Mouse (Mus musculus): ENCODE results near the gene Csrp1. TPM values are rescaled to one million over a fixed set of nuclear protein-coding genes. Genes with fewer than 3 reads are reported as not detected.
A peak's percentile ranks its signal among the peaks of the same experiment; 100 is the strongest.

Gene Csrp1
- polyA plus RNA-seq, 1 experiment, result 28.9 TPM

GRCm38 (mm10) chr1:135782816-135783215, 63.0 kb downstream of the Csrp1 start:
- H3K4me3 ChIP-seq (ENCODE audit: control insufficient read depth, low read depth, low read length), result no peak overlapping the region
- no peaks in the 10 kb centered on the region for H3K36me3 ChIP-seq (ENCODE audit: control insufficient read depth, insufficient read depth, low read length)
- TF ChIP-seq POLR2A (IDR thresholded peaks at IDR 0.05; ENCODE audit: control insufficient read depth, low read depth, low read length) (no peak), CTCF (IDR thresholded peaks at IDR 0.05; ENCODE audit: control insufficient read depth, insufficient read depth, insufficient replicate concordance, low read depth, low read length) (no peak)
- no peak overlapping the region for H3K27ac ChIP-seq (ENCODE audit: control insufficient read depth, insufficient read depth, low read depth, low read length)
- H3K4me1 ChIP-seq (ENCODE audit: control insufficient read depth, insufficient read depth, low read length), result peaks cover 16% of the 10 kb centered on the region
- no peaks in the 10 kb centered on the region for H3K27me3 ChIP-seq (ENCODE audit: control insufficient read depth, insufficient read depth, low read length)

- no peaks in the 10 kb centered on the region for H3K36me3 ChIP-seq (ENCODE audit: control insufficient read depth, insufficient read depth, low read length)
- no peak overlapping the region for H3K4me3 ChIP-seq (ENCODE audit: control insufficient read depth, low read depth, low read length)
- H3K27me3 ChIP-seq (ENCODE audit: control insufficient read depth, insufficient read depth, low read length), result no peaks in the 10 kb centered on the region
- no peak overlapping the region for H3K27ac ChIP-seq (ENCODE audit: control insufficient read depth, insufficient read depth, low read depth, low read length)
- peak; percentile 57; the same call in 1 of the 2 replicates for TF ChIP-seq CTCF (IDR thresholded peaks at IDR 0.05; ENCODE audit: control insufficient read depth, insufficient read depth, insufficient replicate concordance, low read depth, low read length)
- no peak for TF ChIP-seq POLR2A (IDR thresholded peaks at IDR 0.05; ENCODE audit: control insufficient read depth, low read depth, low read length)
- peaks cover 2% of the 10 kb centered on the region for H3K4me1 ChIP-seq (ENCODE audit: control insufficient read depth, insufficient read depth, low read length)
Observed at GRCm38 (mm10) chr1:135787799-135788198, 67.9 kb downstream of the Csrp1 start.

- Histone ChIP-seq H3K4me1 (ENCODE audit: control insufficient read depth, insufficient read depth, low read length) (peaks cover 6% of the 10 kb centered on the region), H3K36me3 (ENCODE audit: control insufficient read depth, insufficient read depth, low read length) (no peaks in the 10 kb centered on the region), H3K4me3 (ENCODE audit: control insufficient read depth, low read depth, low read length) (no peak overlapping the region), H3K27me3 (ENCODE audit: control insufficient read depth, insufficient read depth, low read length) (no peaks in the 10 kb centered on the region), H3K27ac (ENCODE audit: control insufficient read depth, insufficient read depth, low read depth, low read length) (no peak overlapping the region)
- TF ChIP-seq CTCF (IDR thresholded peaks at IDR 0.05; ENCODE audit: control insufficient read depth, insufficient read depth, insufficient replicate concordance, low read depth, low read length) (0 out of 2 replicates have a peak, but pooled peaks have one; percentile 7), POLR2A (IDR thresholded peaks at IDR 0.05; ENCODE audit: control insufficient read depth, low read depth, low read length) (no peak)
Observed at GRCm38 (mm10) chr1:135788708-135789107, 68.8 kb downstream of the Csrp1 start.

GRCm38 (mm10) chr1:135789815-135790214, 70.0 kb downstream of the Csrp1 start:
- no peak overlapping the region for H3K4me3 ChIP-seq (ENCODE audit: control insufficient read depth, low read depth, low read length)
- no peaks in the 10 kb centered on the region for H3K36me3 ChIP-seq (ENCODE audit: control insufficient read depth, insufficient read depth, low read length)
- TF ChIP-seq POLR2A (IDR thresholded peaks at IDR 0.05; ENCODE audit: control insufficient read depth, low read depth, low read length), result no peak
- TF ChIP-seq CTCF (IDR thresholded peaks at IDR 0.05; ENCODE audit: control insufficient read depth, insufficient read depth, insufficient replicate concordance, low read depth, low read length), result peak; percentile 75; the same call in 1 of the 2 replicates
- no peak overlapping the region for H3K27ac ChIP-seq (ENCODE audit: control insufficient read depth, insufficient read depth, low read depth, low read length)
- H3K27me3 ChIP-seq (ENCODE audit: control insufficient read depth, insufficient read depth, low read length), result no peaks in the 10 kb centered on the region
- H3K4me1 ChIP-seq (ENCODE audit: control insufficient read depth, insufficient read depth, low read length), result peaks cover 11% of the 10 kb centered on the region

- no peaks in the 10 kb centered on the region for H3K27me3 ChIP-seq (ENCODE audit: control insufficient read depth, insufficient read depth, low read length)
- TF ChIP-seq CTCF (IDR thresholded peaks at IDR 0.05; ENCODE audit: control insufficient read depth, insufficient read depth, insufficient replicate concordance, low read depth, low read length), result no peak
- no peak for TF ChIP-seq POLR2A (IDR thresholded peaks at IDR 0.05; ENCODE audit: control insufficient read depth, low read depth, low read length)
- H3K4me1 ChIP-seq (ENCODE audit: control insufficient read depth, insufficient read depth, low read length), result peaks cover 11% of the 10 kb centered on the region
- no peaks in the 10 kb centered on the region for H3K36me3 ChIP-seq (ENCODE audit: control insufficient read depth, insufficient read depth, low read length)
- no peak overlapping the region for H3K4me3 ChIP-seq (ENCODE audit: control insufficient read depth, low read depth, low read length)
- no peak overlapping the region for H3K27ac ChIP-seq (ENCODE audit: control insufficient read depth, insufficient read depth, low read depth, low read length)
Observed at GRCm38 (mm10) chr1:135792143-135792939, 72.5 kb downstream of the Csrp1 start.

GRCm38 (mm10) chr1:135793370-135794215, 73.7 kb downstream of the Csrp1 start:
- Histone ChIP-seq H3K36me3 (ENCODE audit: control insufficient read depth, insufficient read depth, low read length) (no peaks in the 10 kb centered on the region), H3K4me1 (ENCODE audit: control insufficient read depth, insufficient read depth, low read length) (peaks cover 11% of the 10 kb centered on the region), H3K4me3 (ENCODE audit: control insufficient read depth, low read depth, low read length) (peak overlapping the region; percentile 52), H3K27me3 (ENCODE audit: control insufficient read depth, insufficient read depth, low read length) (no peaks in the 10 kb centered on the region), H3K27ac (ENCODE audit: control insufficient read depth, insufficient read depth, low read depth, low read length) (no peak overlapping the region)
- no peak for TF ChIP-seq CTCF (IDR thresholded peaks at IDR 0.05; ENCODE audit: control insufficient read depth, insufficient read depth, insufficient replicate concordance, low read depth, low read length)
- TF ChIP-seq POLR2A (IDR thresholded peaks at IDR 0.05; ENCODE audit: control insufficient read depth, low read depth, low read length), result no peak

Data from testis, adult 2 months (tissue).